Comparison of ENCODE assay signal across 11 mouse cellular contexts in the genomic region with DNA sequence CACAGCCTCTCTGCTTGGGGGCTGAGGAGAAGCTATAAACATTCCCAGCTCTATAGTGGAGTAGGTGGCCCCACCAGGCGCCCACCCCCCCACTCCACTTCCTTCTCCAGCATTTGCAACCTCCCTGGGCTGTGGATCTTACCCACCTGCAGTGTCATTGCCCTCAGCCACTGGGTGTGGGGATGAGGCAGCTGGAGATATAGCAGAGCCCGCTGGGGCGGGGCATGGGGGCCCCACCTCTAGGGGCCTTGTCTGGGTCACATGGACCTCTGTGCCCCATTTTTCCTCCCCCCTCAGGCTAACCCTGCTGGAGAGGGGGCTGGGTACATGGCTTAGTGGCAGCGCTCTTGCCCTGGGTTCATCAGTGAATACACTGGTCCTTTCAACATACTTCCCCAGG. TPM values are rescaled to one million over a fixed set of nuclear protein-coding genes. Genes with fewer than 3 reads are reported as not detected.
DNase-seq lines count a peak whose midpoint lies in the region; ATAC-seq and TF ChIP-seq lines count a peak whose summit lies in the region.
"Had no signal": no experiment of that assay in that cellular context is flagged by ENCODE, and none has a peak within 500 bp of the region (broad histone marks: within the 10 kb centered on the region; RNA-seq: fewer than 3 reads in every experiment).

A gene (minus strand): TSS at position 176 of the 400 bp plus-strand sequence.

- H3K9me3 ChIP-seq in forebrain, embryonic 10.5 days: no peaks in the 10 kb centered on the region
- H3K9me3 ChIP-seq in forebrain, postnatal 0 days (ENCODE audit: low read length): no peaks in the 10 kb centered on the region
- H3K9me3 ChIP-seq in hindbrain, embryonic 15.5 days: no peaks in the 10 kb centered on the region
- no peaks in the 10 kb centered on the region for H3K9me3 ChIP-seq in hindbrain, embryonic 13.5 days
- no peaks in the 10 kb centered on the region for H3K9me3 ChIP-seq in embryonic facial prominence, embryonic 14.5 days (ENCODE audit: control insufficient read depth, low read length)
- no peaks in the 10 kb centered on the region for H3K9me3 ChIP-seq in liver, embryonic 16.5 days (replicated peaks; ENCODE audit: control insufficient read depth, low read length)

- H3K4me3 ChIP-seq in forebrain, embryonic 10.5 days: no peak within 1 kb of the TSS
- no peak within 1 kb of the TSS for H3K4me3 ChIP-seq in forebrain, postnatal 0 days (ENCODE audit: low read depth, low read length)
- H3K4me3 ChIP-seq in hindbrain, embryonic 15.5 days: no peak within 1 kb of the TSS
- H3K4me3 ChIP-seq in hindbrain, embryonic 13.5 days: no peak within 1 kb of the TSS
- H3K4me3 ChIP-seq in embryonic facial prominence, embryonic 14.5 days (ENCODE audit: low read depth, low read length): no peak within 1 kb of the TSS
- no peak within 1 kb of the TSS for H3K4me3 ChIP-seq in liver, embryonic 16.5 days (ENCODE audit: low read depth, low read length)

- H3K27ac ChIP-seq in forebrain, embryonic 10.5 days: peak within 1 kb of the TSS; percentile 84
- H3K27ac ChIP-seq in forebrain, postnatal 0 days (ENCODE audit: low read depth, low read length): no peak within 1 kb of the TSS
- peak within 1 kb of the TSS; percentile 10; the same call in 1 of the 2 replicates for H3K27ac ChIP-seq in hindbrain, embryonic 15.5 days (replicated peaks)
- H3K27ac ChIP-seq in hindbrain, embryonic 13.5 days: no peak within 1 kb of the TSS
- H3K27ac ChIP-seq in embryonic facial prominence, embryonic 14.5 days (replicated peaks; ENCODE audit: low read depth, low read length): no peak within 1 kb of the TSS
- no peak within 1 kb of the TSS for H3K27ac ChIP-seq in liver, embryonic 16.5 days (ENCODE audit: low read length)

- no peaks in the 10 kb centered on the region for H3K36me3 ChIP-seq in forebrain, embryonic 10.5 days (replicated peaks)
- no peaks in the 10 kb centered on the region for H3K36me3 ChIP-seq in forebrain, postnatal 0 days (ENCODE audit: insufficient read depth)
- no peaks in the 10 kb centered on the region for H3K36me3 ChIP-seq in hindbrain, embryonic 15.5 days
- H3K36me3 ChIP-seq in hindbrain, embryonic 13.5 days: no peaks in the 10 kb centered on the region
- no peaks in the 10 kb centered on the region for H3K36me3 ChIP-seq in embryonic facial prominence, embryonic 14.5 days (ENCODE audit: control insufficient read depth, insufficient read depth, low read length)
- no peaks in the 10 kb centered on the region for H3K36me3 ChIP-seq in liver, embryonic 16.5 days (ENCODE audit: control insufficient read depth, insufficient read depth)

- WGBS in forebrain, embryonic 10.5 days: 80% methylated on average over 4 of the region's 4 CpGs
- WGBS in forebrain, postnatal 0 days: 85% methylated on average over 4 of the region's 4 CpGs
- WGBS in hindbrain, embryonic 15.5 days: 77% methylated on average over 4 of the region's 4 CpGs
- WGBS in hindbrain, embryonic 13.5 days: 78% methylated on average over 4 of the region's 4 CpGs
- WGBS in embryonic facial prominence, embryonic 14.5 days: 78% methylated on average over 4 of the region's 4 CpGs
- 42% methylated on average over 4 of the region's 4 CpGs for WGBS in liver, embryonic 16.5 days (ENCODE audit: insufficient replicate concordance)

- TF ChIP-seq CTCF in forebrain, postnatal 0 days (IDR thresholded peaks at IDR 0.05; ENCODE audit: low read depth): no peak

- no peak within 1 kb of the TSS for H3K4me2 ChIP-seq in forebrain, postnatal 0 days (ENCODE audit: low read depth)
- H3K4me2 ChIP-seq in hindbrain, embryonic 15.5 days: no peak within 1 kb of the TSS
- H3K4me2 ChIP-seq in hindbrain, embryonic 13.5 days: no peak within 1 kb of the TSS
- no peak within 1 kb of the TSS for H3K4me2 ChIP-seq in embryonic facial prominence, embryonic 14.5 days (ENCODE audit: low read depth, low read length)
- H3K4me2 ChIP-seq in liver, embryonic 16.5 days (ENCODE audit: low read depth, low read length): no peak within 1 kb of the TSS; the same call in 1 of the 2 replicates
- H3K4me2 ChIP-seq: lung, embryonic 14.5 days had no signal

- peaks cover 67% of the 10 kb centered on the region for H3K4me1 ChIP-seq in forebrain, embryonic 10.5 days
- 0 out of 2 replicates have a peak, but pooled peaks cover 2% of the 10 kb centered on the region for H3K4me1 ChIP-seq in forebrain, postnatal 0 days (ENCODE audit: insufficient read depth)
- peaks cover 17% of the 10 kb centered on the region for H3K4me1 ChIP-seq in hindbrain, embryonic 15.5 days (replicated peaks)
- peaks cover 28% of the 10 kb centered on the region for H3K4me1 ChIP-seq in hindbrain, embryonic 13.5 days (replicated peaks)
- H3K4me1 ChIP-seq in embryonic facial prominence, embryonic 14.5 days (ENCODE audit: control insufficient read depth, insufficient read depth, low read length): peaks cover 13% of the 10 kb centered on the region; the same call in 1 of the 2 replicates
- peaks cover 37% of the 10 kb centered on the region for H3K4me1 ChIP-seq in liver, embryonic 16.5 days (ENCODE audit: control insufficient read depth, low read depth, low read length)

- no peak for DNase-seq in forebrain, embryonic 10.5 days (ENCODE audit: extremely low spot score, low spot score)
- no peak for DNase-seq in forebrain, postnatal 0 days
- no peak for DNase-seq in embryonic facial prominence, embryonic 14.5 days (ENCODE audit: low spot score)
- DNase-seq in right cerebral cortex, postnatal 4 days: no peak
- DNase-seq in cerebellum, adult 11 months: no peak
- DNase-seq: spleen, adult 18-20 months had no signal

- no peak for ATAC-seq in forebrain, postnatal 0 days
- ATAC-seq in hindbrain, embryonic 15.5 days (ENCODE audit: low FRiP score, low read depth): no peak
- ATAC-seq in hindbrain, embryonic 13.5 days (ENCODE audit: low FRiP score): no peak
- no peak for ATAC-seq in embryonic facial prominence, embryonic 14.5 days (ENCODE audit: low read depth)
- peak; percentile 79 for ATAC-seq in liver, embryonic 16.5 days (ENCODE audit: low read depth)

- no peaks in the 10 kb centered on the region for H3K27me3 ChIP-seq in forebrain, embryonic 10.5 days (ENCODE audit: poor library complexity, severe bottlenecking)
- H3K27me3 ChIP-seq in forebrain, postnatal 0 days (ENCODE audit: insufficient read depth, low read length): no peaks in the 10 kb centered on the region
- H3K27me3 ChIP-seq in hindbrain, embryonic 15.5 days: no peaks in the 10 kb centered on the region
- 0 out of 2 replicates have a peak, but pooled peaks cover 5% of the 10 kb centered on the region for H3K27me3 ChIP-seq in hindbrain, embryonic 13.5 days
- no peaks in the 10 kb centered on the region for H3K27me3 ChIP-seq in embryonic facial prominence, embryonic 14.5 days (replicated peaks; ENCODE audit: control insufficient read depth, insufficient read depth, low read length)
- H3K27me3 ChIP-seq in liver, embryonic 16.5 days (ENCODE audit: control insufficient read depth, insufficient read depth, low read depth, low read length): no peaks in the 10 kb centered on the region

- no peak within 1 kb of the TSS for H3K9ac ChIP-seq in forebrain, postnatal 0 days
- no peak within 1 kb of the TSS for H3K9ac ChIP-seq in hindbrain, embryonic 15.5 days
- no peak within 1 kb of the TSS for H3K9ac ChIP-seq in hindbrain, embryonic 13.5 days
- 0 out of 2 replicates have a peak within 1 kb of the TSS, but pooled peaks have one; percentile 8 for H3K9ac ChIP-seq in embryonic facial prominence, embryonic 14.5 days (ENCODE audit: low read depth, low read length)
- no peak within 1 kb of the TSS for H3K9ac ChIP-seq in liver, embryonic 16.5 days (ENCODE audit: low read depth, low read length)
- H3K9ac ChIP-seq: lung, embryonic 14.5 days had no signal

RNA-seq across cellular contexts. Expression of the gene that starts here (rescaled TPM):
- not detected in 2 replicates for polyA plus RNA-seq in forebrain, embryonic 10.5 days (2016; fragmentation: Nextera tagmentation; extraction: Ambion mirVana)
- not detected in 2 replicates for total RNA-seq in forebrain, postnatal 0 days (2014; rRNA removed)
- 0.36 TPM in 1 of 2 replicates, not detected in the other for polyA plus RNA-seq in forebrain, postnatal 0 days (2015; fragmentation: Nextera tagmentation; extraction: Ambion mirVana)
- polyA plus RNA-seq in hindbrain, embryonic 15.5 days (2015; fragmentation: Nextera tagmentation; extraction: Ambion mirVana): not detected in 2 replicates
- not detected in 2 replicates for polyA plus RNA-seq in hindbrain, embryonic 13.5 days (2015; fragmentation: Nextera tagmentation; extraction: Ambion mirVana)
- polyA plus RNA-seq in embryonic facial prominence, embryonic 14.5 days (2014; fragmentation: Nextera tagmentation; extraction: Ambion mirVana): not detected in 2 replicates
- polyA plus RNA-seq in liver, embryonic 16.5 days (2015; fragmentation: Nextera tagmentation; extraction: Ambion mirVana): 0.59 and 1.2 TPM in 2 replicates
- polyA plus RNA-seq: heart, postnatal 0 days; lung, embryonic 14.5 days had no signal

Comparison
In these comparisons a context has a peak if more than half of its experiments do, and no peak if none do; other contexts are left out.
1. H3K27ac ChIP-seq: peak in forebrain, embryonic 10.5 days (single experiment) and hindbrain, embryonic 15.5 days (single experiment); none in forebrain, postnatal 0 days (single experiment), hindbrain, embryonic 13.5 days (single experiment), embryonic facial prominence, embryonic 14.5 days (single experiment) and liver, embryonic 16.5 days (single experiment).